Mouse (Mus musculus): ENCODE measurements around the gene Shoc2.

DNA sequence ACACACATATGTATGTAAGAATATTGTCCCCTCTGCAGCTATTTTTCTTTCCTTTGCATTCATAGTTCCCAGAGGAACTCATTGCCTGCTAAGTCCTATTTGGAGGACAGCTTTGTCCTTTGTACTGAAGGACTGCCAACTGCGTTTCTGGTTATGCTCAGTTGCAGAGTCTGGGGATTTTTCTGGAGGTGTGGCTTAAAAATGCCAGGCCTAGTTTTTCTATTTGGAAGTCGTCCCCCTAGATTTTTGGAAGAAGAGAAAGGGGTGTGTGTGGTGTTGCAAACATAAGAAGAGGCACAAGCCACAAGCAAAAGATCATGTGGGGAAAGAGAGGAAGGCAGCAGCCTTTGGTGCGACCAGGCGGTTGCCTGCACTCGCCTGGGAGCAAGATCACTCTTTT lies 46.1 kb upstream of the Shoc2 start:
- TF ChIP-seq MAX (IDR thresholded peaks at IDR 0.05; ENCODE audit: low read length) (no peak), IRF4 (IDR thresholded peaks at IDR 0.05; ENCODE audit: low read depth, low read length) (no peak), CHD2 (IDR thresholded peaks at IDR 0.05; ENCODE audit: low read length) (no peak), MAFK (IDR thresholded peaks at IDR 0.05; ENCODE audit: insufficient replicate concordance, low read length) (no peak)

Data from CH12.LX (cell line).